Mouse (Mus musculus): Measurements from ENCODE around the gene Mbip.

- no peak for TF ChIP-seq CEBPB (IDR thresholded peaks at IDR 0.05; ENCODE audit: insufficient read depth, poor library complexity, severe bottlenecking)
- no peak for TF ChIP-seq USF1 (IDR thresholded peaks at IDR 0.05; ENCODE audit: low read depth)
Measured at GRCm38 (mm10) chr12:56387647-56388205, 42.0 kb upstream of the Mbip start.
